Mouse (Mus musculus) C2C12 (cell line): Measurements from ENCODE around the gene Cdh1.

Experiments
- CTCF ChIP-seq: IDR thresholded peaks from one replicate; pipeline ENCODE4 v1.5.1; 2011; ENCODE audit not compliant: control insufficient read depth, insufficient read depth, insufficient read length
- FOSL1 ChIP-seq: IDR thresholded peaks from one replicate; pipeline ENCODE4 v1.8.0; 2011; ENCODE audit warnings: mild to moderate bottlenecking, low read length; ENCODE audit not compliant: poor library complexity, insufficient read depth, severe bottlenecking
- MAX ChIP-seq: IDR thresholded peaks from one replicate; pipeline ENCODE4 v1.6.1; 2011; ENCODE audit warnings: mild to moderate bottlenecking, control low read depth
- MYOD1 ChIP-seq: IDR thresholded peaks from one replicate; pipeline ENCODE4 v1.6.1; 2011; ENCODE audit warnings: low read depth; ENCODE audit not compliant: control insufficient read depth, insufficient read length
- MYOG ChIP-seq: IDR thresholded peaks from one replicate; pipeline ENCODE4 v1.6.1; 2011; ENCODE audit not compliant: control insufficient read depth, insufficient read length; ENCODE audit errors: extremely low read depth
- USF1 ChIP-seq: IDR thresholded peaks from one replicate; pipeline ENCODE4 v1.6.1; 2011; ENCODE audit warnings: low read depth, mild to moderate bottlenecking, control low read depth, moderate library complexity

- TF ChIP-seq MYOD1 (no peak), CTCF (no peak), MAX (no peak), USF1 (no peak), MYOG (no peak), FOSL1 (no peak)
These were observed 7.9 kb downstream of the Cdh1 start for GRCm38 (mm10) chr8:106610958-106611640.
